Mouse (Mus musculus): Measurements from ENCODE around the gene H2-Q10. TPM values are rescaled to one million over a fixed set of nuclear protein-coding genes. Genes with fewer than 3 reads are reported as not detected.

The H2-Q10 gene
- total RNA-seq, 2 experiments from 2014 or later = 2.0 to 2.9 TPM

DNA sequence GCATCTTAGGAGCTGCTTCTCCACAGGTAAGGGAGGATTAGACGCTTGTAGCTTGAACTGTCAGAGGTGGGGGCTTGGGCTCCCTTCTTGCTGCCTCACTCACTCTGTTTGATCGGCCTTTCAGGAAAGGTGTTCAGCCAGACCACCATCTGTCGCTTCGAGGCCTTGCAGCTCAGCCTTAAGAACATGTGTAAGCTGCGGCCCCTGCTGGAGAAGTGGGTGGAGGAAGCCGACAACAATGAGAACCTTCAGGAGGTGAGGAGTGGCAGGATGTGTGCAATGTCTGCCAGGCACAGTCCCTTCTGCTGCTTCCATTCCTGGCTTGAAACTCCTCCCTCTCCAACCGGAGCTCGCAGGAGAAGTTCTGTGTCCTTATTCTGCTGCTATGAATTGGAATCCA, 39.4 kb downstream of the H2-Q10 start:
- no peak for ATAC-seq (replicated peaks; ENCODE audit: low FRiP score, poor library complexity, severe bottlenecking)

DNA sequence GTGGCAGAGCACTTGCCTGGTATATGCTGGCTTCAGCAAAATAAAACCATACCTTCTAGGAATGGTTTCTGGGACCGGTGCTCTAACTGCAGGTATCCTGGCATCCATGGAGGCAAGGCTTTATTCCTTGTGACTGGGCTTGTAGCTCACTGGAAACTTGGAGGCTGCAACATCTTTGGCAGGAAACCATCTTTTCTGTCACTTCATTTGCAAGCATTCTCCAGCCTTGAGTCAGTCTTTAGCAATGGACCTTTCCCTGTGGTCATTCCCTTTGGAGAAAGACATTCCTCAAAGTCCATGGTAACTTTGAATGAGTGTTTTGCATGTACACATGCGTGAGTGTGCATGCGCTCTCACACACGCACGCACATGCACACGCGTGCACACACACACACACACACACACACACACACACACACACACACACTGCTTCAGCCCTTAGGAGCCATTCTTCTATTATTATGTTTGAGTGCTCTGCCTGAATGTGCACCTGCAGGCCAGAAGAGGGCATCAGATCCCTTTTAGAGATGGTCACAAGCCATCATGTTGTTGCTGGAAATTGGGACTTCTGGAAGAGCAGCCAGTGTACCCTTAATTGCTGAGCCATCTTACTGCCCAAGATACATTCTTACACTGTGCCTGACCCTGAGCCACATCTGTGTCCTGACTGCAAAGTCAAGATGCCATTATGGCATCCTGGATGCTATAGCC, 43.2 kb downstream of the H2-Q10 start:
- ATAC-seq (replicated peaks; ENCODE audit: low FRiP score, poor library complexity, severe bottlenecking) = no peak

GRCm38 (mm10) chr17:35513886-35514285, 44.0 kb downstream of the H2-Q10 start:
- 0 out of 2 replicates have a peak, but pooled peaks have one; percentile 23 for ATAC-seq (replicated peaks; ENCODE audit: low FRiP score, poor library complexity, severe bottlenecking)

- no peak for ATAC-seq (replicated peaks; ENCODE audit: low FRiP score, poor library complexity, severe bottlenecking)
These were observed 44.9 kb downstream of the H2-Q10 start for GRCm38 (mm10) chr17:35514756-35515155.

- no peak for ATAC-seq (replicated peaks; ENCODE audit: low FRiP score, poor library complexity, severe bottlenecking)
These were observed 46.2 kb downstream of the H2-Q10 start for GRCm38 (mm10) chr17:35515911-35516640.

GRCm38 (mm10) chr17:35516652-35517500, 47.0 kb downstream of the H2-Q10 start, which contains the start of the genes Tcf19 and Cchcr1:
TSS of gene Tcf19 (minus strand) at chr17:35516824.
TSS of gene Cchcr1 (plus strand) at chr17:35517100.
- ATAC-seq (replicated peaks; ENCODE audit: low FRiP score, poor library complexity, severe bottlenecking) = peak; percentile 93

GRCm38 (mm10) chr17:35517526-35517925, 47.6 kb downstream of the H2-Q10 start:
- no peak for ATAC-seq (replicated peaks; ENCODE audit: low FRiP score, poor library complexity, severe bottlenecking)

Other genes with a start within 250 kb of the H2-Q10 start
- not detected in 2 replicates for gene Gm16181, start 249.3 kb upstream of the H2-Q10 start, total RNA-seq (2015; ENCODE audit: low replicate concordance)
- gene Gm16181, start 249.3 kb upstream of the H2-Q10 start, total RNA-seq (2017; ENCODE audit: low replicate concordance) = not detected in 2 replicates
- 6.1 TPM in 1 of 2 replicates, not detected in the other for gene Atp6v1g2, start 236.4 kb upstream of the H2-Q10 start, total RNA-seq (2015; ENCODE audit: low replicate concordance)
- gene Atp6v1g2, start 236.4 kb upstream of the H2-Q10 start, total RNA-seq (2017; ENCODE audit: low replicate concordance) = not detected in 2 replicates
- gene Nfkbil1, start 234.3 kb upstream of the H2-Q10 start, total RNA-seq (2015; ENCODE audit: low replicate concordance) = 0.84 and 1.1 TPM in 2 replicates
- gene Nfkbil1, start 234.3 kb upstream of the H2-Q10 start, total RNA-seq (2017; ENCODE audit: low replicate concordance) = 3.0 TPM in 1 of 2 replicates, not detected in the other
- gene Ddx39b, start 228.3 kb upstream of the H2-Q10 start, total RNA-seq (2015; ENCODE audit: low replicate concordance) = 169 and 179 TPM in 2 replicates
- gene Ddx39b, start 228.3 kb upstream of the H2-Q10 start, total RNA-seq (2017; ENCODE audit: low replicate concordance) = 80.1 and 99.9 TPM in 2 replicates
- 147 and 160 TPM in 2 replicates for gene H2-D1, start 207.4 kb upstream of the H2-Q10 start, total RNA-seq (2015; ENCODE audit: low replicate concordance)
- gene H2-D1, start 207.4 kb upstream of the H2-Q10 start, total RNA-seq (2017; ENCODE audit: low replicate concordance) = 213 and 250 TPM in 2 replicates
- not detected in 2 replicates for gene H2-Q1, start 149.7 kb upstream of the H2-Q10 start, total RNA-seq (2015; ENCODE audit: low replicate concordance)
- gene H2-Q1, start 149.7 kb upstream of the H2-Q10 start, total RNA-seq (2017; ENCODE audit: low replicate concordance) = not detected in 2 replicates
- gene H2-Q2, start 127.8 kb upstream of the H2-Q10 start, total RNA-seq (2015; ENCODE audit: low replicate concordance) = not detected in 2 replicates
- not detected in 2 replicates for gene H2-Q2, start 127.8 kb upstream of the H2-Q10 start, total RNA-seq (2017; ENCODE audit: low replicate concordance)
- 20.2 and 22.6 TPM in 2 replicates for gene H2-Q4, start 90.5 kb upstream of the H2-Q10 start, total RNA-seq (2015; ENCODE audit: low replicate concordance)
- gene H2-Q4, start 90.5 kb upstream of the H2-Q10 start, total RNA-seq (2017; ENCODE audit: low replicate concordance) = 24.5 and 26.8 TPM in 2 replicates
- gene H2-Q6, start 45.2 kb upstream of the H2-Q10 start, total RNA-seq (2015; ENCODE audit: low replicate concordance) = 11.5 and 17.6 TPM in 2 replicates
- 8.5 and 12.7 TPM in 2 replicates for gene H2-Q6, start 45.2 kb upstream of the H2-Q10 start, total RNA-seq (2017; ENCODE audit: low replicate concordance)
- gene H2-Q7, start 30.9 kb upstream of the H2-Q10 start, total RNA-seq (2015; ENCODE audit: low replicate concordance) = 47.6 and 48.2 TPM in 2 replicates
- gene H2-Q7, start 30.9 kb upstream of the H2-Q10 start, total RNA-seq (2017; ENCODE audit: low replicate concordance) = 8.2 and 13.2 TPM in 2 replicates
- 1.4 TPM in 1 of 2 replicates, not detected in the other for gene Pou5f1, start 35.9 kb downstream of the H2-Q10 start, total RNA-seq (2015; ENCODE audit: low replicate concordance)
- 0.26 TPM in 1 of 2 replicates, not detected in the other for gene Pou5f1, start 35.9 kb downstream of the H2-Q10 start, total RNA-seq (2017; ENCODE audit: low replicate concordance)
- gene Tcf19, start 46.7 kb downstream of the H2-Q10 start, total RNA-seq (2015; ENCODE audit: low replicate concordance) = 103 and 129 TPM in 2 replicates
- gene Tcf19, start 46.7 kb downstream of the H2-Q10 start, total RNA-seq (2017; ENCODE audit: low replicate concordance) = 49.4 and 49.9 TPM in 2 replicates
- 32.7 and 49.4 TPM in 2 replicates for gene Cchcr1, start 47.0 kb downstream of the H2-Q10 start, total RNA-seq (2015; ENCODE audit: low replicate concordance)
- 48.4 and 83.3 TPM in 2 replicates for gene Cchcr1, start 47.0 kb downstream of the H2-Q10 start, total RNA-seq (2017; ENCODE audit: low replicate concordance)
- gene Psors1c2, start 63.1 kb downstream of the H2-Q10 start, total RNA-seq (2015; ENCODE audit: low replicate concordance) = not detected in 2 replicates
- not detected in 2 replicates for gene Psors1c2, start 63.1 kb downstream of the H2-Q10 start, total RNA-seq (2017; ENCODE audit: low replicate concordance)
- gene Cdsn, start 82.0 kb downstream of the H2-Q10 start, total RNA-seq (2015; ENCODE audit: low replicate concordance) = not detected in 2 replicates
- gene Cdsn, start 82.0 kb downstream of the H2-Q10 start, total RNA-seq (2017; ENCODE audit: low replicate concordance) = not detected in 2 replicates
- not detected in 2 replicates for gene 2300002M23Rik, start 97.4 kb downstream of the H2-Q10 start, total RNA-seq (2015; ENCODE audit: low replicate concordance)
- not detected in 2 replicates for gene 2300002M23Rik, start 97.4 kb downstream of the H2-Q10 start, total RNA-seq (2017; ENCODE audit: low replicate concordance)
- not detected in 2 replicates for gene Sfta2, start 131.5 kb downstream of the H2-Q10 start, total RNA-seq (2015; ENCODE audit: low replicate concordance)
- gene Sfta2, start 131.5 kb downstream of the H2-Q10 start, total RNA-seq (2017; ENCODE audit: low replicate concordance) = not detected in 2 replicates
- not detected in 2 replicates for gene Gm9573, start 156.5 kb downstream of the H2-Q10 start, total RNA-seq (2015; ENCODE audit: low replicate concordance)
- gene Gm9573, start 156.5 kb downstream of the H2-Q10 start, total RNA-seq (2017; ENCODE audit: low replicate concordance) = not detected in 2 replicates
- not detected in 2 replicates for gene Mucl3, start 173.6 kb downstream of the H2-Q10 start, total RNA-seq (2015; ENCODE audit: low replicate concordance)
- not detected in 2 replicates for gene Mucl3, start 173.6 kb downstream of the H2-Q10 start, total RNA-seq (2017; ENCODE audit: low replicate concordance)
- gene Vars2, start 197.5 kb downstream of the H2-Q10 start, total RNA-seq (2015; ENCODE audit: low replicate concordance) = 2.5 TPM in 1 of 2 replicates, not detected in the other
- gene Vars2, start 197.5 kb downstream of the H2-Q10 start, total RNA-seq (2017; ENCODE audit: low replicate concordance) = 0.23 and 0.77 TPM in 2 replicates
- gene Gtf2h4, start 203.7 kb downstream of the H2-Q10 start, total RNA-seq (2015; ENCODE audit: low replicate concordance) = 1.1 and 2.5 TPM in 2 replicates
- 3.6 and 6.3 TPM in 2 replicates for gene Gtf2h4, start 203.7 kb downstream of the H2-Q10 start, total RNA-seq (2017; ENCODE audit: low replicate concordance)
- not detected in 2 replicates for gene Ddr1, start 234.5 kb downstream of the H2-Q10 start, total RNA-seq (2015; ENCODE audit: low replicate concordance)
- gene Ddr1, start 234.5 kb downstream of the H2-Q10 start, total RNA-seq (2017; ENCODE audit: low replicate concordance) = 0.26 TPM in 1 of 2 replicates, not detected in the other